Mouse (Mus musculus) embryonic fibroblast, embryonic 13.5 days (primary cell): ENCODE measurements around the gene Disp1.

Experiments
- CTCF ChIP-seq: IDR thresholded peaks from 2 replicates; pipeline ENCODE4 v1.5.1; 2011; ENCODE audit warnings: mild to moderate bottlenecking, control low read depth, low read length, moderate library complexity, borderline replicate concordance; ENCODE audit not compliant: insufficient read depth
- POLR2A ChIP-seq: IDR thresholded peaks from 2 replicates; pipeline ENCODE4 v1.6.1; 2011; ENCODE audit warnings: low read depth, mild to moderate bottlenecking, control low read depth, low read length, moderate library complexity

GRCm38 (mm10) chr1:183164648-183165071 lies 56.7 kb downstream of the Disp1 start:
- no peak for TF ChIP-seq CTCF
- no peak for TF ChIP-seq POLR2A
